Mouse (Mus musculus) CH12.LX (cell line): ENCODE measurements around the gene Gm16223. TPM values are rescaled to one million over a fixed set of nuclear protein-coding genes. Genes with fewer than 3 reads are reported as not detected.

Experiments
- DNase-seq: peaks from one replicate; pipeline ENCODE4 v3.0.0-alpha.2; 2013; ENCODE audit errors: extremely low read depth
- H3K27ac ChIP-seq: 2 replicates; pipeline ENCODE4 v1.5.1; 2012; ENCODE audit warnings: low read depth, mild to moderate bottlenecking, control low read depth, moderate library complexity; ENCODE audit not compliant: insufficient read depth
- H3K27me3 ChIP-seq: replicated peaks from 2 replicates; pipeline ENCODE3; 2012; ENCODE audit warnings: inconsistent platforms
- H3K36me3 ChIP-seq, 2 experiments: replicated peaks in 1 of 2; 2 replicates each; pipeline versions ENCODE3 to v1.6.1; 2012; ENCODE audit warnings: inconsistent platforms in 1 of 2, low read length in 1 of 2, mild to moderate bottlenecking in 1 of 2, mixed read lengths in 1 of 2, moderate library complexity in 1 of 2; ENCODE audit not compliant: control insufficient read depth in 1 of 2, insufficient read depth in 1 of 2
- H3K4me1 ChIP-seq, 2 experiments: 2 replicates each; pipeline ENCODE4 v1.6.1; 2012; ENCODE audit warnings: inconsistent platforms in 1 of 2, moderate library complexity in 1 of 2; ENCODE audit not compliant: insufficient read depth in 2 of 2, control insufficient read depth in 1 of 2
- H3K4me2 ChIP-seq: 2 replicates; pipeline ENCODE4 v1.6.1; 2012; ENCODE audit warnings: low read depth, mild to moderate bottlenecking, control low read depth; ENCODE audit not compliant: poor library complexity, insufficient read depth, severe bottlenecking
- H3K4me3 ChIP-seq, 3 experiments: fragments of 150-350 bp in 1 of 3; sonication (generic) in 1 of 3; replicated peaks in 1 of 3; 2 replicates each; pipeline versions ENCODE3 to v1.5.1; 2011 to 2012; ENCODE audit warnings: low read depth in 2 of 3, low read length in 2 of 3, mild to moderate bottlenecking in 2 of 3, moderate library complexity in 2 of 3, control low read depth in 1 of 3, improper control_type of control experiment in 1 of 3, inconsistent platforms in 1 of 3, mixed read lengths in 1 of 3; ENCODE audit not compliant: poor library complexity in 1 of 3
- H3K79me2 ChIP-seq: replicated peaks from 2 replicates; pipeline ENCODE4 v1.6.1; 2012; ENCODE audit warnings: mild to moderate bottlenecking, moderate library complexity; ENCODE audit not compliant: control insufficient read depth, poor library complexity, insufficient read depth, severe bottlenecking; ENCODE audit errors: extremely low read depth
- H3K9ac ChIP-seq: 2 replicates; pipeline ENCODE4 v1.6.1; 2012; ENCODE audit warnings: low read depth, mild to moderate bottlenecking, control low read depth, moderate library complexity; ENCODE audit not compliant: insufficient read depth
- H3K9me3 ChIP-seq: replicated peaks from 2 replicates; pipeline ENCODE3; 2012; ENCODE audit warnings: low read length, inconsistent platforms, mixed read lengths
- BHLHE40 ChIP-seq: IDR thresholded peaks from 2 replicates; pipeline ENCODE4 v1.6.1; 2011; ENCODE audit warnings: mild to moderate bottlenecking, low read depth, low read length, improper control_type of control experiment
- CHD1 ChIP-seq: IDR thresholded peaks from 2 replicates; pipeline ENCODE4 v1.6.1; 2012; ENCODE audit warnings: low read depth, low read length, improper control_type of control experiment, inconsistent platforms
- CHD2 ChIP-seq: IDR thresholded peaks from 2 replicates; pipeline ENCODE4 v1.6.1; 2011; ENCODE audit warnings: low read length, improper control_type of control experiment
- ELF1 ChIP-seq: IDR thresholded peaks from 2 replicates; pipeline ENCODE4 v1.6.1; 2014; ENCODE audit warnings: low read depth, mild to moderate bottlenecking, inconsistent platforms, low read length, improper control_type of control experiment
- EP300 ChIP-seq: IDR thresholded peaks from 2 replicates; pipeline ENCODE4 v1.6.1; 2011; ENCODE audit warnings: low read length, improper control_type of control experiment
- HCFC1 ChIP-seq: IDR thresholded peaks from 2 replicates; pipeline ENCODE4 v1.6.1; 2012; ENCODE audit warnings: low read depth, mild to moderate bottlenecking, inconsistent platforms, low read length, improper control_type of control experiment
- IRF4 ChIP-seq: IDR thresholded peaks from 2 replicates; pipeline ENCODE4 v1.6.1; 2014; ENCODE audit warnings: low read depth, mild to moderate bottlenecking, inconsistent platforms, low read length, improper control_type of control experiment
- JUND ChIP-seq: conservative IDR thresholded peaks from 2 replicates; pipeline ENCODE4 v1.6.1; 2011; ENCODE audit warnings: low read depth, low read length, improper control_type of control experiment
- KAT2A ChIP-seq: IDR thresholded peaks from 2 replicates; pipeline ENCODE4 v1.6.1; 2012; ENCODE audit warnings: low read length, improper control_type of control experiment, inconsistent platforms; ENCODE audit not compliant: insufficient replicate concordance
- MAFK ChIP-seq: IDR thresholded peaks from 2 replicates; pipeline ENCODE4 v1.6.1; 2011; ENCODE audit warnings: low read length, improper control_type of control experiment; ENCODE audit not compliant: insufficient replicate concordance
- MAZ ChIP-seq: IDR thresholded peaks from 2 replicates; pipeline ENCODE4 v1.6.1; 2012; ENCODE audit warnings: low read depth, mild to moderate bottlenecking, inconsistent platforms, low read length, improper control_type of control experiment, moderate library complexity
- MXI1 ChIP-seq: IDR thresholded peaks from 2 replicates; pipeline ENCODE4 v1.6.1; 2011; ENCODE audit warnings: mild to moderate bottlenecking, low read depth, low read length, improper control_type of control experiment
- MYC ChIP-seq: IDR thresholded peaks from 2 replicates; pipeline ENCODE4 v1.6.1; 2011; ENCODE audit warnings: low read depth, mild to moderate bottlenecking, improper control_type of control experiment, low read length
- PAX5 ChIP-seq: IDR thresholded peaks from 2 replicates; pipeline ENCODE4 v1.6.1; 2012; ENCODE audit warnings: low read length, inconsistent platforms, mixed read lengths
- POLR2A ChIP-seq: IDR thresholded peaks from 2 replicates; pipeline ENCODE4 v1.6.1; 2011; ENCODE audit warnings: low read depth, mild to moderate bottlenecking, improper control_type of control experiment, low read length
- POLR2AphosphoS2 ChIP-seq: IDR thresholded peaks from 2 replicates; pipeline ENCODE4 v1.6.1; 2011; ENCODE audit warnings: low read depth, low read length, improper control_type of control experiment
- TBP ChIP-seq: conservative IDR thresholded peaks from 2 replicates; pipeline ENCODE4 v1.6.1; 2011; ENCODE audit warnings: low read depth, low read length, improper control_type of control experiment
- UBTF ChIP-seq: IDR thresholded peaks from 2 replicates; pipeline ENCODE4 v1.6.1; 2012; ENCODE audit warnings: low read depth, mild to moderate bottlenecking, inconsistent platforms, low read length, improper control_type of control experiment, moderate library complexity
- USF1 ChIP-seq: IDR thresholded peaks from 2 replicates; pipeline ENCODE4 v1.6.1; 2014; ENCODE audit warnings: low read depth, mild to moderate bottlenecking, inconsistent platforms, low read length, improper control_type of control experiment
- USF2 ChIP-seq: conservative IDR thresholded peaks from 2 replicates; pipeline ENCODE4 v1.6.1; 2011; ENCODE audit warnings: low read depth, low read length, improper control_type of control experiment
- ZKSCAN1 ChIP-seq: IDR thresholded peaks from 2 replicates; pipeline ENCODE4 v1.6.1; 2012; ENCODE audit warnings: low read depth, inconsistent platforms, low read length, improper control_type of control experiment, borderline replicate concordance
- dilution Hi-C: fragments of 300-500 bp; cut with MboI; formaldehyde crosslinking; loops from 2 replicates; pipeline ENCODE4 v1.14.3; 2020; ENCODE audit warnings: low sequenced_read_pairs; ENCODE audit not compliant: extremely low pct_unique_long_range_greater_than_20kb, extremely low pct_ligation_motif_present
- in situ Hi-C: fragments of 300-500 bp; cut with MboI; formaldehyde crosslinking; loops from 3 replicates; pipeline ENCODE4 v1.14.3; 2019; ENCODE audit warnings: low sequenced_read_pairs, low pct_ligation_motif_present, low pct_unique_long_range_greater_than_20kb, mixed read lengths
- polyA plus RNA-seq: library from polyadenylated mRNA; unstranded; fragments of >175 nt; gene quantifications from 2 replicates; pipeline ENCODE4 v1.2.1, GENCODE M21; 2012; ENCODE audit warnings: low read depth; ENCODE audit not compliant: insufficient read length
- total RNA-seq, 2 experiments: library from RNA; depleted of rRNA; stranded (reverse); fragments of 300-350 nt in 1 of 2; fragments of >200 nt in 1 of 2; gene quantifications; 2 replicates each; pipeline ENCODE4 v1.2.3; 2012 to 2014

Gene Gm16223
- total and polyA plus RNA-seq, 3 experiments, result not detected

DNA sequence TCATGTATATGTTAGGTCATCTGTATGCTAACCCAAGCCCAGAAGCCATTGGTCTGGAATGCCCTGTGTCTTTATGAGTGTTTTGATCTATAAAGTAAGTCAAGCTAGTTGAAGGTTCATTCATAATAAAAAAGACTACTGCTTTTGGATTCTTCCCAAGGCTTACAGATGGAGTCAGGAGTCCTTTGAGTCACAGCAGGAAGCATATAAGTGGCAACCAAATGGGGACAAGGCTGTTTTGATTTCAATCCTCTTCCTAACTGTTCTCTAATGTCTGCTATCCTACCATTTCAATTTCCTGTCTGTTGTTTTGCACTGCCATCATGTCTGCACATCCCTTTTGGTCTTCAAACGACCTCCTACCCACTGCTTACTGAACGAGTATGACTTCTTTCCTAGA, 2.7 kb upstream of the Gm16223 start:
- dilution Hi-C loops (no loop called here), in situ Hi-C loops (no loop called here)
- no peak overlapping the region for H3K4me2 ChIP-seq
- DNase-seq, result no peak
- no peaks in the 10 kb centered on the region for H3K79me2 ChIP-seq
- H3K27me3 ChIP-seq, result no peaks in the 10 kb centered on the region
- H3K36me3 ChIP-seq, result no peaks in the 10 kb centered on the region
- no peak overlapping the region for H3K9ac ChIP-seq
- no peak overlapping the region for H3K27ac ChIP-seq
- no peaks in the 10 kb centered on the region for H3K9me3 ChIP-seq
- H3K4me3 ChIP-seq, result no peak overlapping the region
- no peak for TF ChIP-seq BHLHE40
- no peak for TF ChIP-seq HCFC1
- no peak for TF ChIP-seq USF1
- no peak for TF ChIP-seq ZKSCAN1
- TF ChIP-seq MAFK, result no peak
- TF ChIP-seq ELF1, result no peak
- no peak for TF ChIP-seq TBP
- TF ChIP-seq, all 38 proteins: peak for 0
- H3K4me1 ChIP-seq, result no peaks in the 10 kb centered on the region

DNA sequence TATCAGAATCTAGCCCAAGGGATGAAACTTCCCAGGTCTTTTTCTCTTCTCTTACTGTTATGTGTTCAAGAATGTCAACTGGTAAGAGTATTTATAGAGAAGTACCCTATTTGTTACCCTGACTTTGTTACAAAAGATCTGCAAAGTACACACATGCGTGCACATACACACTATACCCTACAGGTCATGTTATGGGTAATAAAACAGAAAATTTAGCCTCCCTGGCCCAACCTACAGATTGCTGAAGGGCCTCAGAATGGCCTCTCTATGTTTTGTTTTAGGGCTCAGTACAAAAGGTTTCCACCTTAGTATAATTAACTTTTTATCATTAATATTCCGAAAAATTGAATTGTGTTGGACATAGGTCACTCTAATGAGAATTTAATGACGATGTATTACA, 685 bp upstream of the Gm16223 start:
- Histone ChIP-seq H3K9me3 (no peaks in the 10 kb centered on the region), H3K27me3 (no peaks in the 10 kb centered on the region), H3K9ac (no peak overlapping the region), H3K36me3 (no peaks in the 10 kb centered on the region), H3K79me2 (no peaks in the 10 kb centered on the region), H3K27ac (no peak overlapping the region), H3K4me3 (no peak overlapping the region), H3K4me2 (no peak overlapping the region), H3K4me1 (no peaks in the 10 kb centered on the region)
- no peak for TF ChIP-seq KAT2A
- no peak for TF ChIP-seq MXI1
- TF ChIP-seq EP300, result no peak
- no peak for TF ChIP-seq MAFK
- no peak for TF ChIP-seq HCFC1
- TF ChIP-seq POLR2AphosphoS2, result no peak
- TF ChIP-seq JUND, result no peak
- TF ChIP-seq CHD2, result no peak
- TF ChIP-seq ELF1, result no peak
- TF ChIP-seq UBTF, result no peak
- no peak for TF ChIP-seq TBP
- TF ChIP-seq MYC, result no peak
- no peak for TF ChIP-seq ZKSCAN1
- TF ChIP-seq POLR2A, result no peak
- TF ChIP-seq IRF4, result no peak
- TF ChIP-seq CHD1, result no peak
- no peak for TF ChIP-seq USF2
- no peak for TF ChIP-seq PAX5
- TF ChIP-seq MAZ, result no peak
- TF ChIP-seq USF1, result no peak
- dilution Hi-C loops (no loop called here), in situ Hi-C loops (no loop called here)
- DNase-seq, result no peak
